ENCODE assay signal across 11 mouse cellular contexts in genomic region chr17:48029241-48029640, GRCm38 (mm10). TPM values are rescaled to one million over a fixed set of nuclear protein-coding genes. Genes with fewer than 3 reads are reported as not detected.
DNase-seq lines count a peak whose midpoint lies in the region; ATAC-seq lines count a peak whose summit lies in the region.
"Had no signal": no experiment of that assay in that cellular context is flagged by ENCODE, and none has a peak within 500 bp of the region (broad histone marks: within the 10 kb centered on the region; RNA-seq: fewer than 3 reads in every experiment).

No protein-coding gene starts in this region.

- H3K27ac ChIP-seq in heart, embryonic 12.5 days (ENCODE audit: poor library complexity, severe bottlenecking) = peak overlapping the region; percentile 53; the same call in 1 of the 2 replicates
- peak overlapping the region; percentile 65 for H3K27ac ChIP-seq in midbrain, embryonic 10.5 days (replicated peaks)
- H3K27ac ChIP-seq in midbrain, embryonic 11.5 days (ENCODE audit: low read depth, low read length) = no peak overlapping the region
- 0 out of 2 replicates have a peak overlapping the region, but pooled peaks have one; percentile 23 for H3K27ac ChIP-seq in hindbrain, embryonic 12.5 days
- H3K27ac ChIP-seq in neural tube, embryonic 15.5 days (replicated peaks) = 0 out of 2 replicates have a peak overlapping the region, but pooled peaks have one; percentile 1

- no peaks in the 10 kb centered on the region for H3K36me3 ChIP-seq in heart, embryonic 12.5 days
- H3K36me3 ChIP-seq in midbrain, embryonic 10.5 days = no peaks in the 10 kb centered on the region
- no peaks in the 10 kb centered on the region for H3K36me3 ChIP-seq in midbrain, embryonic 11.5 days (ENCODE audit: control insufficient read depth, insufficient read depth, low read length)
- no peaks in the 10 kb centered on the region for H3K36me3 ChIP-seq in hindbrain, embryonic 12.5 days
- no peaks in the 10 kb centered on the region for H3K36me3 ChIP-seq in neural tube, embryonic 15.5 days

- no peak for ATAC-seq in heart, embryonic 12.5 days (ENCODE audit: insufficient number of reproducible peaks, low FRiP score)
- no peak for ATAC-seq in midbrain, embryonic 11.5 days (ENCODE audit: low FRiP score)
- ATAC-seq in hindbrain, embryonic 12.5 days (ENCODE audit: low FRiP score) = no peak
- no peak for ATAC-seq in neural tube, embryonic 15.5 days (ENCODE audit: low FRiP score)

- no peak overlapping the region for H3K4me3 ChIP-seq in heart, embryonic 12.5 days
- H3K4me3 ChIP-seq in midbrain, embryonic 10.5 days = no peak overlapping the region
- no peak overlapping the region for H3K4me3 ChIP-seq in midbrain, embryonic 11.5 days (ENCODE audit: low read depth, low read length)
- H3K4me3 ChIP-seq in hindbrain, embryonic 12.5 days = no peak overlapping the region
- H3K4me3 ChIP-seq in neural tube, embryonic 15.5 days (replicated peaks) = no peak overlapping the region

- no peaks in the 10 kb centered on the region for H3K27me3 ChIP-seq in heart, embryonic 12.5 days (replicated peaks)
- peaks cover 59% of the 10 kb centered on the region for H3K27me3 ChIP-seq in midbrain, embryonic 10.5 days (ENCODE audit: low read depth, poor library complexity, severe bottlenecking)
- H3K27me3 ChIP-seq in midbrain, embryonic 11.5 days (ENCODE audit: control insufficient read depth, insufficient read depth, low read length) = peaks cover 6% of the 10 kb centered on the region
- H3K27me3 ChIP-seq in hindbrain, embryonic 12.5 days = peaks cover 15% of the 10 kb centered on the region
- H3K27me3 ChIP-seq in neural tube, embryonic 15.5 days (replicated peaks) = peaks cover 20% of the 10 kb centered on the region

- DNase-seq in heart, adult 11 months = no peak
- DNase-seq in midbrain, embryonic 10.5 days (ENCODE audit: low spot score) = no peak
- DNase-seq in midbrain, embryonic 11.5 days (ENCODE audit: low spot score, missing footprints) = no peak
- no peak for DNase-seq in cerebellum, adult 9-11 months
- DNase-seq in frontal cortex, postnatal 36 days (ENCODE audit: low spot score in 2 of 2) = no peak
- DNase-seq: kidney, adult 9 months; liver had no signal

- H3K4me1 ChIP-seq in heart, embryonic 12.5 days (replicated peaks) = peaks cover 59% of the 10 kb centered on the region
- H3K4me1 ChIP-seq in midbrain, embryonic 10.5 days = peaks cover 65% of the 10 kb centered on the region
- peaks cover 20% of the 10 kb centered on the region for H3K4me1 ChIP-seq in midbrain, embryonic 11.5 days (ENCODE audit: control insufficient read depth, insufficient read depth, low read length)
- peaks cover 38% of the 10 kb centered on the region for H3K4me1 ChIP-seq in hindbrain, embryonic 12.5 days
- H3K4me1 ChIP-seq in neural tube, embryonic 15.5 days = peaks cover 40% of the 10 kb centered on the region

- 24% methylated on average over 12 of the region's 12 CpGs for WGBS in heart, embryonic 12.5 days
- 40% methylated on average over 12 of the region's 12 CpGs for WGBS in midbrain, embryonic 10.5 days
- 31% methylated on average over 12 of the region's 12 CpGs for WGBS in midbrain, embryonic 11.5 days
- 29% methylated on average over 12 of the region's 12 CpGs for WGBS in hindbrain, embryonic 12.5 days
- whole genome bisulfite sequencing in neural tube, embryonic 15.5 days = 6% methylated on average over 12 of the region's 12 CpGs

- H3K9me3 ChIP-seq in heart, embryonic 12.5 days (replicated peaks) = no peaks in the 10 kb centered on the region
- 0 out of 2 replicates have a peak, but pooled peaks cover 4% of the 10 kb centered on the region for H3K9me3 ChIP-seq in midbrain, embryonic 10.5 days (replicated peaks)
- H3K9me3 ChIP-seq in midbrain, embryonic 11.5 days (ENCODE audit: control insufficient read depth, low read length) = no peaks in the 10 kb centered on the region
- no peaks in the 10 kb centered on the region for H3K9me3 ChIP-seq in hindbrain, embryonic 12.5 days (replicated peaks)
- no peaks in the 10 kb centered on the region for H3K9me3 ChIP-seq in neural tube, embryonic 15.5 days (replicated peaks)

- no peak overlapping the region for H3K9ac ChIP-seq in heart, embryonic 12.5 days
- no peak overlapping the region for H3K9ac ChIP-seq in midbrain, embryonic 11.5 days (ENCODE audit: low read length)
- H3K9ac ChIP-seq in hindbrain, embryonic 12.5 days = 0 out of 2 replicates have a peak overlapping the region, but pooled peaks have one; percentile 27
- no peak overlapping the region for H3K9ac ChIP-seq in neural tube, embryonic 15.5 days (replicated peaks)

- peak overlapping the region; percentile 22 for H3K4me2 ChIP-seq in heart, embryonic 12.5 days
- H3K4me2 ChIP-seq in midbrain, embryonic 11.5 days = no peak overlapping the region
- no peak overlapping the region for H3K4me2 ChIP-seq in hindbrain, embryonic 12.5 days (replicated peaks)
- peak overlapping the region; percentile 33 for H3K4me2 ChIP-seq in neural tube, embryonic 15.5 days

RNA-seq across cellular contexts. Expression of gene 1700122O11Rik, which starts 8.9 kb away (rescaled TPM):
- polyA plus RNA-seq in heart, embryonic 12.5 days (2016; fragmentation: Nextera tagmentation; extraction: Ambion mirVana) = not detected in 2 replicates
- not detected in 2 replicates for polyA plus RNA-seq in midbrain, embryonic 10.5 days (2016; fragmentation: Nextera tagmentation; extraction: Ambion mirVana)
- not detected in 2 replicates for polyA plus RNA-seq in midbrain, embryonic 11.5 days (2014; fragmentation: Nextera tagmentation; extraction: Ambion mirVana)
- polyA plus RNA-seq in hindbrain, embryonic 12.5 days (2016; fragmentation: Nextera tagmentation; extraction: Ambion mirVana) = not detected in 2 replicates
- not detected in 2 replicates for polyA plus RNA-seq in neural tube, embryonic 15.5 days (2015; fragmentation: Nextera tagmentation; extraction: Ambion mirVana)
- polyA plus RNA-seq: C2C12 had no signal

RNA-seq across cellular contexts. Expression of gene 1700067P10Rik, which starts 59.9 kb away (rescaled TPM):
- polyA plus RNA-seq in heart, embryonic 12.5 days (2016; fragmentation: Nextera tagmentation; extraction: Ambion mirVana) = not detected in 2 replicates
- polyA plus RNA-seq in midbrain, embryonic 10.5 days (2016; fragmentation: Nextera tagmentation; extraction: Ambion mirVana) = not detected in 2 replicates
- not detected in 2 replicates for polyA plus RNA-seq in midbrain, embryonic 11.5 days (2014; fragmentation: Nextera tagmentation; extraction: Ambion mirVana)
- 0.26 TPM in 1 of 2 replicates, not detected in the other for polyA plus RNA-seq in hindbrain, embryonic 12.5 days (2016; fragmentation: Nextera tagmentation; extraction: Ambion mirVana)
- polyA plus RNA-seq in neural tube, embryonic 15.5 days (2015; fragmentation: Nextera tagmentation; extraction: Ambion mirVana) = not detected in 2 replicates
- polyA plus RNA-seq: C2C12 had no signal

Comparison
In these comparisons a context has a peak if more than half of its experiments do, and no peak if none do; other contexts are left out.
1. H3K4me2 ChIP-seq: peak in heart, embryonic 12.5 days (single experiment) and neural tube, embryonic 15.5 days (single experiment); none in midbrain, embryonic 11.5 days (single experiment) and hindbrain, embryonic 12.5 days (single experiment).